Mouse (Mus musculus): ENCODE measurements at regions not wholly inside any gene's neighbourhood (a gene's known extent, or its start where the extent isn't known, plus 50 kb on each side); places are given as distances from the start of the nearest gene placed in this dataset.

DNA sequence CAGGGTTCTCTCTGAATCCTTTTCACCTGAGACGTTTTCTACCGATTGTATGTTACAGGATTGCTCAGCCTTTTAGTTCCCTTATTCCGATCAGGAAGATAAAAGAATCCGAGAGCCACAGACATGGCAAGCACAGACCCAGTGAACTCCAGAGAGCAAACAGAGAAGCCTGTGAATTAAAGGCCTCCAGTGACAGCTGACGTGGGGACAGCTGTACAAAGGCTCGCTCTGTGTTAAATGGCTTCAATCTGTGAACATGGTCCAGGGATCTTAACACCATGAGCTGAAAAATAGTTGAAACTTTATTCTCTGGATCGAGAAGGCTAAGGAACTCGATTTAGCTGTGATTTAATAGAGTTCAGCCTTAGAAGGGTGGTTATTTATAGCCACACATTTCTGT is 75.4 kb upstream of the Smad1 start:
- Histone ChIP-seq H3K9ac (replicated peaks) (no peak overlapping the region), H3K9me3 (no peaks in the 10 kb centered on the region), H3K27me3 (no peaks in the 10 kb centered on the region), H3K4me2 (replicated peaks) (no peak overlapping the region), H3K36me3 (no peaks in the 10 kb centered on the region), H3K27ac (replicated peaks) (no peak overlapping the region), H3K4me1 (no peaks in the 10 kb centered on the region), H3K4me3 (no peak overlapping the region)
- ATAC-seq (replicated peaks), result no peak
- WGBS, result 55% methylated on average over 8 of the region's 8 CpGs

- Histone ChIP-seq H3K9me3 (no peaks in the 10 kb centered on the region), H3K27me3 (no peaks in the 10 kb centered on the region), H3K36me3 (no peaks in the 10 kb centered on the region), H3K4me1 (no peaks in the 10 kb centered on the region), H3K4me2 (replicated peaks) (no peak overlapping the region), H3K4me3 (no peak overlapping the region), H3K9ac (replicated peaks) (no peak overlapping the region), H3K27ac (replicated peaks) (no peak overlapping the region)
- ATAC-seq (replicated peaks), result no peak
Observed at GRCm38 (mm10) chr8:79452101-79452500, 52.8 kb upstream of the Smad1 start.

DNA sequence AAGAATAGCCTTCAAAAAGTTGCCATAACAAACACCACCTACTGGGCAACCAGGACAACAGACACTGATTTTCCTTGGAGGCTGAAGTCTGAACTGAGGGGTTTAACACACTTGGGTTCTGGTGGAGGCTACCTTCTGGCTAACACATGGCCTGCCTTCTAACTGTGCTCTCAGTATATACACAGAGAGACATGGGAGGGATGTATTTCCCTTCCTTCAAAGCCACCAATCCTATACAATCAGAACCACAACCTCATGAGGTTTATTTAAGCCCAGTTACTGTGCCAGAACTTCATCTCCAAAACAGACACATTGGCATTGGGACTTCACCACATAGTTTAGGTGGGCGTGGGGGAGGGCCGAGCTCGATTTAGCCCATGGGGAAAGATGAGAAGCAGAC is 50.1 kb upstream of the Smad1 start:
- H3K4me2 ChIP-seq (replicated peaks), result no peak overlapping the region
- no peak overlapping the region for H3K4me3 ChIP-seq
- H3K9ac ChIP-seq (replicated peaks), result no peak overlapping the region
- no peaks in the 10 kb centered on the region for H3K4me1 ChIP-seq
- H3K36me3 ChIP-seq, result no peaks in the 10 kb centered on the region
- H3K27me3 ChIP-seq, result no peaks in the 10 kb centered on the region
- WGBS, result 90% methylated on average over 3 of the region's 3 CpGs
- H3K9me3 ChIP-seq, result no peaks in the 10 kb centered on the region
- H3K27ac ChIP-seq (replicated peaks), result no peak overlapping the region
- ATAC-seq (replicated peaks), result no peak
